Mouse (Mus musculus) intestine, postnatal 0 days (tissue): ENCODE results near the gene Bcat2. TPM values are rescaled to one million over a fixed set of nuclear protein-coding genes. Genes with fewer than 3 reads are reported as not detected.

Experiments
- ATAC-seq: fragments of 200-750 bp; cut with Nextera tagmentation; 2 replicates; pipeline ENCODE4 v1.8.0; 2017; ENCODE audit warnings: mild to moderate bottlenecking, moderate TSS enrichment, moderate library complexity
- H3K27ac ChIP-seq: fragments of 300-500 bp; sonication (generic); 2 replicates; pipeline ENCODE4 v1.5.1; 2014; ENCODE audit warnings: mild to moderate bottlenecking, low read depth, low read length, moderate library complexity
- H3K27me3 ChIP-seq: fragments of 300-500 bp; sonication (generic); replicated peaks from 2 replicates; pipeline ENCODE4 v1.6.1; 2014; ENCODE audit warnings: low read length, mixed read lengths; ENCODE audit not compliant: control insufficient read depth, insufficient read depth
- H3K36me3 ChIP-seq: fragments of 300-500 bp; sonication (generic); 2 replicates; pipeline ENCODE4 v1.6.1; 2014; ENCODE audit warnings: mild to moderate bottlenecking, moderate library complexity; ENCODE audit not compliant: control insufficient read depth, insufficient read depth
- H3K4me1 ChIP-seq: fragments of 300-500 bp; sonication (generic); replicated peaks from 2 replicates; pipeline ENCODE4 v1.6.1; 2014; ENCODE audit warnings: antibody characterized with exemption, low read length, mixed read lengths; ENCODE audit not compliant: control insufficient read depth, insufficient read depth
- H3K4me2 ChIP-seq: fragments of 300-500 bp; sonication (generic); replicated peaks from 2 replicates; pipeline ENCODE4 v1.6.1; 2014; ENCODE audit warnings: low read depth, mild to moderate bottlenecking, moderate library complexity
- H3K4me3 ChIP-seq: fragments of 300-500 bp; sonication (generic); 2 replicates; pipeline ENCODE4 v1.5.1; 2014; ENCODE audit warnings: low read depth, low read length
- H3K9ac ChIP-seq: fragments of 300-500 bp; sonication (generic); 2 replicates; pipeline ENCODE4 v1.6.1; 2014; ENCODE audit warnings: mild to moderate bottlenecking, low read depth, low read length
- H3K9me3 ChIP-seq: fragments of 300-500 bp; sonication (generic); 2 replicates; pipeline ENCODE4 v1.6.1; 2016; ENCODE audit warnings: mixed run types; ENCODE audit not compliant: control insufficient read depth
- CTCF ChIP-seq: sonication (generic); IDR thresholded peaks from 2 replicates; pipeline ENCODE4 v1.5.1; 2016; ENCODE audit warnings: low read depth, mild to moderate bottlenecking, control low read depth, antibody characterized with exemption, moderate library complexity
- WGBS: fragments of 180-500 bp; shearing (Covaris S2); extraction: QIAGEN DNeasy Blood & Tissue Kit; methylation state at CpG from one replicate; pipeline ENCODE4 v1.1.7; 2014; 5-methylcytosine and 5-hydroxymethylcytosine counted together
- polyA plus RNA-seq: library from polyadenylated mRNA; unstranded; fragments of >200 nt; fragmentation: Nextera tagmentation; extraction: Ambion mirVana; gene quantifications from 2 replicates; pipeline ENCODE4 v1.2.1, GENCODE M21; 2015

The Bcat2 gene
- polyA plus RNA-seq, 1 experiment from 2014 or later: 18.6 TPM

GRCm38 (mm10) chr7:45573954-45574353 is 4.0 kb downstream of the Bcat2 start:
- no peak overlapping the region for H3K9ac ChIP-seq
- H3K27me3 ChIP-seq: no peaks in the 10 kb centered on the region
- H3K4me3 ChIP-seq: peak overlapping the region; percentile 43
- H3K27ac ChIP-seq: no peak overlapping the region
- H3K4me1 ChIP-seq: peaks cover 9% of the 10 kb centered on the region; the same call in 1 of the 2 replicates
- WGBS: 47% methylated on average over 8 of the region's 8 CpGs
- no peak for TF ChIP-seq CTCF
- ATAC-seq: peak; percentile 40; the same call in 1 of the 2 replicates
- peaks cover 7% of the 10 kb centered on the region; the same call in 1 of the 2 replicates for H3K36me3 ChIP-seq
- peak overlapping the region; percentile 69 for H3K4me2 ChIP-seq
- no peaks in the 10 kb centered on the region for H3K9me3 ChIP-seq

GRCm38 (mm10) chr7:45574472-45575379 is 4.8 kb downstream of the Bcat2 start:
- Histone ChIP-seq H3K9ac (peak overlapping the region; percentile 55), H3K4me1 (peaks cover 9% of the 10 kb centered on the region; the same call in 1 of the 2 replicates), H3K27ac (peak overlapping the region; percentile 70), H3K4me3 (peak overlapping the region; percentile 43), H3K27me3 (no peaks in the 10 kb centered on the region), H3K9me3 (no peaks in the 10 kb centered on the region), H3K4me2 (peak overlapping the region; percentile 69), H3K36me3 (peaks cover 7% of the 10 kb centered on the region; the same call in 1 of the 2 replicates)
- peak; percentile 85 for ATAC-seq
- WGBS: 46% methylated on average over 15 of the region's 15 CpGs
- TF ChIP-seq CTCF: no peak

GRCm38 (mm10) chr7:45585923-45586322 is 16.0 kb downstream of the Bcat2 start:
- H3K9ac ChIP-seq: no peak overlapping the region
- no peaks in the 10 kb centered on the region for H3K9me3 ChIP-seq
- TF ChIP-seq CTCF: no peak
- no peak overlapping the region for H3K4me2 ChIP-seq
- H3K36me3 ChIP-seq: peaks cover 18% of the 10 kb centered on the region; the same call in 1 of the 2 replicates
- no peaks in the 10 kb centered on the region for H3K27me3 ChIP-seq
- ATAC-seq: no peak
- no peaks in the 10 kb centered on the region for H3K4me1 ChIP-seq
- no peak overlapping the region for H3K27ac ChIP-seq
- 97% methylated on average over 6 of the region's 6 CpGs for WGBS
- no peak overlapping the region for H3K4me3 ChIP-seq

- H3K9me3 ChIP-seq: no peaks in the 10 kb centered on the region
- no peak overlapping the region for H3K4me2 ChIP-seq
- peaks cover 18% of the 10 kb centered on the region; the same call in 1 of the 2 replicates for H3K36me3 ChIP-seq
- H3K27me3 ChIP-seq: no peaks in the 10 kb centered on the region
- H3K4me1 ChIP-seq: no peaks in the 10 kb centered on the region
- no peak overlapping the region for H3K9ac ChIP-seq
- no peak overlapping the region for H3K27ac ChIP-seq
- no peak for TF ChIP-seq CTCF
- 93% methylated on average over 23 of the region's 23 CpGs for WGBS
- H3K4me3 ChIP-seq: no peak overlapping the region
- ATAC-seq: no peak
These were observed 18.0 kb downstream of the Bcat2 start for GRCm38 (mm10) chr7:45587631-45588592.

GRCm38 (mm10) chr7:45589173-45589572 is 19.2 kb downstream of the Bcat2 start:
- Histone ChIP-seq H3K4me2 (peak overlapping the region; percentile 58), H3K27ac (no peak overlapping the region), H3K4me3 (peak overlapping the region; percentile 33), H3K9me3 (no peaks in the 10 kb centered on the region), H3K4me1 (no peaks in the 10 kb centered on the region), H3K27me3 (no peaks in the 10 kb centered on the region), H3K9ac (no peak overlapping the region), H3K36me3 (peaks cover 18% of the 10 kb centered on the region; the same call in 1 of the 2 replicates)
- TF ChIP-seq CTCF: peak; percentile 97
- 5% methylated on average over 19 of the region's 19 CpGs for WGBS
- ATAC-seq: peak; percentile 91

- no peak overlapping the region for H3K4me3 ChIP-seq
- H3K36me3 ChIP-seq: peaks cover 14% of the 10 kb centered on the region; the same call in 1 of the 2 replicates
- no peaks in the 10 kb centered on the region for H3K4me1 ChIP-seq
- TF ChIP-seq CTCF: no peak
- H3K9ac ChIP-seq: no peak overlapping the region
- H3K9me3 ChIP-seq: no peaks in the 10 kb centered on the region
- no peak for ATAC-seq
- WGBS: 95% methylated on average over 5 of the region's 5 CpGs
- H3K4me2 ChIP-seq: no peak overlapping the region
- H3K27me3 ChIP-seq: no peaks in the 10 kb centered on the region
- no peak overlapping the region for H3K27ac ChIP-seq
These were observed 19.9 kb downstream of the Bcat2 start for GRCm38 (mm10) chr7:45589898-45590297.
